Mouse (Mus musculus) heart, embryonic 13.5 days (tissue): ENCODE data around the gene Pik3cd. TPM values are rescaled to one million over a fixed set of nuclear protein-coding genes. Genes with fewer than 3 reads are reported as not detected.

Experiments used
- ATAC-seq: fragments of 200-750 bp; cut with Nextera tagmentation; 2 replicates; pipeline ENCODE4 v1.8.0; 2017; ENCODE audit warnings: moderate TSS enrichment; ENCODE audit not compliant: insufficient number of reproducible peaks, low FRiP score, low TSS enrichment; ENCODE audit errors: extremely low read depth
- H3K27ac ChIP-seq: fragments of 300-500 bp; sonication (generic); replicated peaks from 2 replicates; pipeline ENCODE4 v1.5.1; 2015; ENCODE audit warnings: moderate library complexity, mild to moderate bottlenecking, inconsistent platforms
- H3K27me3 ChIP-seq: fragments of 300-500 bp; sonication (generic); replicated peaks from 2 replicates; pipeline ENCODE4 v1.6.1; 2015; ENCODE audit warnings: mild to moderate bottlenecking, inconsistent platforms
- H3K36me3 ChIP-seq: fragments of 300-500 bp; sonication (generic); 2 replicates; pipeline ENCODE4 v1.6.1; 2015; ENCODE audit warnings: mild to moderate bottlenecking, inconsistent platforms
- H3K4me1 ChIP-seq: fragments of 300-500 bp; sonication (generic); 2 replicates; pipeline ENCODE4 v1.6.1; 2015; ENCODE audit warnings: inconsistent platforms
- H3K4me2 ChIP-seq: fragments of 300-500 bp; sonication (generic); 2 replicates; pipeline ENCODE4 v1.6.1; 2015; ENCODE audit warnings: inconsistent platforms, mild to moderate bottlenecking, moderate library complexity
- H3K4me3 ChIP-seq: fragments of 300-500 bp; sonication (generic); 2 replicates; pipeline ENCODE4 v1.5.1; 2015; ENCODE audit warnings: moderate library complexity, mild to moderate bottlenecking, inconsistent platforms
- H3K9ac ChIP-seq: fragments of 300-500 bp; sonication (generic); 2 replicates; pipeline ENCODE4 v1.6.1; 2015; ENCODE audit warnings: inconsistent platforms, mild to moderate bottlenecking, moderate library complexity
- H3K9me3 ChIP-seq: fragments of 300-500 bp; sonication (generic); 2 replicates; pipeline ENCODE4 v1.6.1; 2016; ENCODE audit warnings: inconsistent platforms
- WGBS: fragments of 180-500 bp; shearing (Covaris S2); methylation state at CpG from one replicate; pipeline ENCODE4 v1.1.7; 2015; ENCODE audit warnings: mixed read lengths; 5-methylcytosine and 5-hydroxymethylcytosine counted together
- polyA plus RNA-seq: library from polyadenylated mRNA; unstranded; fragments of >200 nt; fragmentation: Nextera tagmentation; extraction: Ambion mirVana; gene quantifications from 2 replicates; pipeline ENCODE4 v1.2.1, GENCODE M21; 2015

The Pik3cd gene
- polyA plus RNA-seq, 1 experiment from 2014 or later = 3.0 TPM

GRCm38 (mm10) chr4:149641400-149641799 is 61.0 kb downstream of the Pik3cd start:
- Histone ChIP-seq H3K27ac (no peak overlapping the region), H3K27me3 (no peaks in the 10 kb centered on the region), H3K4me1 (no peaks in the 10 kb centered on the region), H3K9ac (no peak overlapping the region), H3K4me3 (no peak overlapping the region), H3K9me3 (no peaks in the 10 kb centered on the region), H3K4me2 (no peak overlapping the region), H3K36me3 (peaks cover 84% of the 10 kb centered on the region)
- 66% methylated on average over 8 of the region's 8 CpGs for WGBS
- ATAC-seq = no peak

- no peaks in the 10 kb centered on the region for H3K9me3 ChIP-seq
- no peak overlapping the region for H3K9ac ChIP-seq
- 82% methylated on average over 9 of the region's 9 CpGs for WGBS
- H3K27ac ChIP-seq = no peak overlapping the region
- ATAC-seq = no peak
- no peak overlapping the region for H3K4me3 ChIP-seq
- no peaks in the 10 kb centered on the region for H3K27me3 ChIP-seq
- H3K4me2 ChIP-seq = no peak overlapping the region
- peaks cover 84% of the 10 kb centered on the region for H3K36me3 ChIP-seq
- H3K4me1 ChIP-seq = no peaks in the 10 kb centered on the region
These were observed 61.5 kb downstream of the Pik3cd start for GRCm38 (mm10) chr4:149640831-149641230.

DNA sequence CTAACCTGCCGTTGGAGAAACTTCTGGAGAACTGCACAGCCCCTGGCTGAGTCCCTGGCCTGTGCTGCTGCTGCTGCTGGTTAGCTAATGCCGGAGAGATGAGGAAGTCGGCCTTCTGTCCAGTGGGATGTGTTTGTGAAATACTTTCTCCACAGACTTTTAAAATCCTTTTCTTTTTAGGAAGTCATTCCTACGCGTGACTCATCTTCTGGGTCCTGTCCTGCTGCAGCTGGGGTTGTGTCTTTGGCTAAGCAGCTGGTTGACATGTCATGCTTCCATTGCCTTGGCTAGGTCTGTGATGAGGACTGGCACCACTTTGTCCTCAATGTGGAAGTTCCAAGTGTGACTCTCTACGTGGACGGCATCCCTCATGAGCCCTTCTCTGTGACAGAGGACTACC is 64.4 kb downstream of the Pik3cd start:
- WGBS = 85% methylated on average over 7 of the region's 7 CpGs
- H3K9me3 ChIP-seq = no peaks in the 10 kb centered on the region

DNA sequence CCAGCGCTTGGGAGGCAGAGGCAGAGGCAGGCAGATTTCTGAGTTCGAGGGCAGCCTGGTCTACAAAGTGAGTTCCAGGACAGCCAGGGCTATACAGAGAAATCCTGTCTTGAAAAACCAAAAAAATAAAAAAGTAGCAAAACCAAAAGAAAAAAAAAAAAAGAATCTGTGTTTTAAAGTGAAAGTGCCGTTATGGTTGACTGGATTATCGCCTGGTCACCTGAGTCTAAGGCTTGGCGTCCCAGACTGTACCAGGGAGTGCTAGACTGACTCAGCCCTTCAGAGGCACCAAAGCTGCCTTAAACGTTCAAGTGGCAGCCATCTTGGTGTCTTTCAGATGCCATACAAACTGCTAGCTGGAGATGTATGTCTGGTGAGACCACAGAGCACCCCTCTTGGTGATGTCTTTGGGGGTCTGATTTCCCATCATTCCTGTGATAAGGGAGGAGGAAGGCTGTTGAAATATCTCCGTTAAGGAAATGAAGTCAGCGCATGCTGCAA is 66.4 kb downstream of the Pik3cd start:
- Histone ChIP-seq H3K27ac (no peak overlapping the region), H3K36me3 (peaks cover 88% of the 10 kb centered on the region), H3K4me1 (no peaks in the 10 kb centered on the region), H3K4me2 (no peak overlapping the region), H3K4me3 (no peak overlapping the region), H3K9me3 (no peaks in the 10 kb centered on the region), H3K27me3 (no peaks in the 10 kb centered on the region), H3K9ac (no peak overlapping the region)
- 88% methylated on average over 8 of the region's 8 CpGs for WGBS
- ATAC-seq = no peak

More for the DNA sequence above, 64.4 kb downstream of the Pik3cd start:
- Histone ChIP-seq H3K9ac (no peak overlapping the region), H3K36me3 (peaks cover 90% of the 10 kb centered on the region), H3K27ac (no peak overlapping the region), H3K4me3 (no peak overlapping the region), H3K4me1 (no peaks in the 10 kb centered on the region), H3K4me2 (no peak overlapping the region), H3K27me3 (no peaks in the 10 kb centered on the region)
- no peak for ATAC-seq

GRCm38 (mm10) chr4:149634966-149635365 is 67.4 kb downstream of the Pik3cd start:
- Histone ChIP-seq H3K9me3 (no peaks in the 10 kb centered on the region), H3K36me3 (peaks cover 86% of the 10 kb centered on the region), H3K4me2 (no peak overlapping the region), H3K27me3 (no peaks in the 10 kb centered on the region), H3K9ac (no peak overlapping the region), H3K4me3 (no peak overlapping the region), H3K4me1 (no peaks in the 10 kb centered on the region), H3K27ac (no peak overlapping the region)
- 79% methylated on average over 11 of the region's 11 CpGs for WGBS
- ATAC-seq = no peak

DNA sequence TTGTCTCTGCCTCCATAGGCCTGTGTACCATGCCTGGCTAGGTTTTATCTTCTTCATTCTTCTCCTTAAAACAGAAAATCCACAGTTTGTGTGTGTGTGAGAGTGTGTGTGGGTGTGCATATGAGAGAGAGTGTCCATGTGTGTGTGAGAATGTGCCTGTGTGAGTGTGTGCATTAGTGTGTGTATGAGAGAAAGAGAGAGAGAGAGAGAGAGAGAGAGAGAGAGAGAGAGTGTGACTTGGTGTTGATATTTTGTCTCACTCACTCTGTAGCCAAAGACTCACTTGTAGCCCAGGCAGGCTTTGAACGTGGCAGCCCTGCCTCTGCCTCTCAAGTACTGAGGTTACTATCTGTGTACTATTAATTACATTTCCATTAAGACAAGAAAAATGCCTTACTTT is 68.2 kb downstream of the Pik3cd start:
- Histone ChIP-seq H3K27me3 (no peaks in the 10 kb centered on the region), H3K27ac (no peak overlapping the region), H3K36me3 (peaks cover 79% of the 10 kb centered on the region), H3K4me2 (no peak overlapping the region), H3K4me1 (no peaks in the 10 kb centered on the region), H3K9ac (no peak overlapping the region), H3K4me3 (no peak overlapping the region), H3K9me3 (no peaks in the 10 kb centered on the region)
- no peak for ATAC-seq
- WGBS = 79% methylated on average over 1 of the region's 1 CpGs

GRCm38 (mm10) chr4:149632670-149633307 is 69.6 kb downstream of the Pik3cd start:
- ATAC-seq = peak; percentile 79

GRCm38 (mm10) chr4:149628810-149629209 is 73.6 kb downstream of the Pik3cd start:
- Histone ChIP-seq H3K27ac (peak overlapping the region; percentile 66), H3K4me2 (peak overlapping the region; percentile 28; the same call in 1 of the 2 replicates), H3K36me3 (peaks cover 34% of the 10 kb centered on the region), H3K9me3 (no peaks in the 10 kb centered on the region), H3K4me1 (no peaks in the 10 kb centered on the region), H3K9ac (no peak overlapping the region), H3K4me3 (no peak overlapping the region), H3K27me3 (no peaks in the 10 kb centered on the region)
- no peak for ATAC-seq
- WGBS = 59% methylated on average over 9 of the region's 9 CpGs

More at GRCm38 (mm10) chr4:149632670-149633307, 69.6 kb downstream of the Pik3cd start:
- H3K9me3 ChIP-seq = no peaks in the 10 kb centered on the region
- H3K4me1 ChIP-seq = no peaks in the 10 kb centered on the region
- H3K36me3 ChIP-seq = peaks cover 66% of the 10 kb centered on the region
- no peak overlapping the region for H3K4me2 ChIP-seq
- H3K4me3 ChIP-seq = no peak overlapping the region
- H3K27ac ChIP-seq = no peak overlapping the region
- WGBS = 82% methylated on average over 9 of the region's 9 CpGs
- no peaks in the 10 kb centered on the region for H3K27me3 ChIP-seq
- no peak overlapping the region for H3K9ac ChIP-seq

DNA sequence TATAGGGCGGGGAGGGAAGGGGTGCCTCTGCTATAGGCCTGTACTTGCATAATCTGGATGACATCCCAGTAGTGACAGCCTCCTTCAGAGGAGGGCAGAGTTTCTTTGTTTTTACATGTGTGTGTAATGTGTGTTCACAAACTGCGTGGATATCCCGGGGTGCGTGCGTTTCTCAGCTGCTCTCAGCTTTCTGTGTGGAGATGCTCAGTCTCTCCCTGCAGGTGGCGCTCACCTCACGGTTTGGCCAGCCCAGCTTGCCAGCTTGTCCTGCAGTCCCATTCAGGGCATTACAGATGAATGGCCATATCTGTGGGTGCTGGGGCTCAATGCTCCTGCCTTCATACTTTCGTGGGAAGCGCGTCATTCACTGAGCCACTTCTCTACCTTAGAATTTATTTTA is 74.0 kb downstream of the Pik3cd start:
- no peak for ATAC-seq

DNA sequence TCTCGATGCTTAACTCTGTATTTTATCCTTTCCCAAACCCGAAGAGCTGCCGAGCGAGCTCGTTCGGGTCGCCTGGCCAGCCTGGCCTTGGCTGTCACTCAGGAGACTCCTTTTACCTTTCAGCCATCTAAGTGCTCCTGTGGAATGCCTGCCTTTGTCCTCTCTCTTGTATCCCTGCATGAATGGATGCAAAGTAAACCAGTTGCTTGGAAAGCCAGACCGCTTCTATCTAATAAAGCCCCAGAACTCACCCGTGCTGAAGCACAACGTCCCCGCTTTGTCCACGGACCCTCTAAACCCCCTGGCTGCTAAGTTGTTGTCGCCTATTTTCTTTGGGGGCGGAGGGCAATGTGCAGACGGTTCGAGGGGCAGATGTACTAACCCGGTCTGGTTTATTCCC is 75.6 kb downstream of the Pik3cd start:
- Histone ChIP-seq H3K4me1 (no peaks in the 10 kb centered on the region), H3K9me3 (no peaks in the 10 kb centered on the region), H3K27me3 (no peaks in the 10 kb centered on the region), H3K36me3 (peaks cover 14% of the 10 kb centered on the region), H3K27ac (no peak overlapping the region), H3K9ac (no peak overlapping the region), H3K4me3 (no peak overlapping the region), H3K4me2 (no peak overlapping the region)
- 88% methylated on average over 17 of the region's 17 CpGs for WGBS
- no peak for ATAC-seq

More for the DNA sequence above, 74.0 kb downstream of the Pik3cd start:
- Histone ChIP-seq H3K9ac (no peak overlapping the region), H3K36me3 (peaks cover 29% of the 10 kb centered on the region), H3K4me1 (no peaks in the 10 kb centered on the region), H3K4me2 (0 out of 2 replicates have a peak overlapping the region, but pooled peaks have one; percentile 28), H3K27me3 (no peaks in the 10 kb centered on the region), H3K4me3 (no peak overlapping the region), H3K27ac (peak overlapping the region; percentile 46), H3K9me3 (no peaks in the 10 kb centered on the region)
- WGBS = 71% methylated on average over 10 of the region's 10 CpGs

- WGBS = 78% methylated on average over 5 of the region's 5 CpGs
- H3K4me2 ChIP-seq = no peak overlapping the region
- ATAC-seq = no peak
These were observed 78.7 kb downstream of the Pik3cd start for GRCm38 (mm10) chr4:149623711-149624110.

GRCm38 (mm10) chr4:149621286-149621685 is 81.1 kb downstream of the Pik3cd start:
- H3K9ac ChIP-seq = no peak overlapping the region
- H3K4me1 ChIP-seq = no peaks in the 10 kb centered on the region
- no peak for ATAC-seq
- H3K9me3 ChIP-seq = no peaks in the 10 kb centered on the region
- WGBS = 63% methylated on average over 4 of the region's 4 CpGs
- no peak overlapping the region for H3K27ac ChIP-seq
- H3K4me2 ChIP-seq = no peak overlapping the region
- H3K27me3 ChIP-seq = no peaks in the 10 kb centered on the region
- peaks cover 2% of the 10 kb centered on the region; the same call in 1 of the 2 replicates for H3K36me3 ChIP-seq
- no peak overlapping the region for H3K4me3 ChIP-seq

More at GRCm38 (mm10) chr4:149623711-149624110, 78.7 kb downstream of the Pik3cd start:
- Histone ChIP-seq H3K36me3 (no peaks in the 10 kb centered on the region), H3K9me3 (no peaks in the 10 kb centered on the region), H3K27me3 (no peaks in the 10 kb centered on the region), H3K4me1 (no peaks in the 10 kb centered on the region), H3K27ac (no peak overlapping the region), H3K9ac (no peak overlapping the region), H3K4me3 (no peak overlapping the region)
